Mouse (Mus musculus): Measurements from ENCODE around the gene Spp2. TPM values are rescaled to one million over a fixed set of nuclear protein-coding genes. Genes with fewer than 3 reads are reported as not detected.

The Spp2 gene
- polyA plus RNA-seq, 1 experiment from 2014 or later, result 531 TPM

GRCm38 (mm10) chr1:88391632-88392031 lies 15.1 kb upstream of the Spp2 start:
- Histone ChIP-seq H3K27me3 (ENCODE audit: insufficient read depth, low read length) (no peaks in the 10 kb centered on the region), H3K4me1 (replicated peaks; ENCODE audit: insufficient read depth, low read length) (no peaks in the 10 kb centered on the region), H3K4me3 (replicated peaks; ENCODE audit: low read depth, low read length) (no peak overlapping the region), H3K27ac (no peak overlapping the region), H3K9ac (ENCODE audit: low read depth, low read length) (no peak overlapping the region), H3K9me3 (replicated peaks; ENCODE audit: low read length) (no peaks in the 10 kb centered on the region), H3K4me2 (ENCODE audit: low read length) (no peak overlapping the region), H3K36me3 (ENCODE audit: insufficient read depth, low read length) (no peaks in the 10 kb centered on the region)
- no peak for DNase-seq (ENCODE audit: low spot score)
- no peak for TF ChIP-seq CTCF (IDR thresholded peaks at IDR 0.05; ENCODE audit: low read depth)
- WGBS, result 60% methylated on average over 4 of the region's 4 CpGs
- ATAC-seq (replicated peaks; ENCODE audit: low FRiP score, low read depth), result no peak

GRCm38 (mm10) chr1:88393321-88393720 lies 13.4 kb upstream of the Spp2 start:
- 90% methylated on average over 5 of the region's 5 CpGs for WGBS
- H3K27ac ChIP-seq, result no peak overlapping the region
- H3K9me3 ChIP-seq (replicated peaks; ENCODE audit: low read length), result no peaks in the 10 kb centered on the region
- H3K4me2 ChIP-seq (ENCODE audit: low read length), result no peak overlapping the region
- TF ChIP-seq CTCF (IDR thresholded peaks at IDR 0.05; ENCODE audit: low read depth), result no peak
- H3K27me3 ChIP-seq (ENCODE audit: insufficient read depth, low read length), result no peaks in the 10 kb centered on the region
- no peaks in the 10 kb centered on the region for H3K4me1 ChIP-seq (replicated peaks; ENCODE audit: insufficient read depth, low read length)
- H3K4me3 ChIP-seq (replicated peaks; ENCODE audit: low read depth, low read length), result no peak overlapping the region
- DNase-seq (ENCODE audit: low spot score) (no peak), ATAC-seq (replicated peaks; ENCODE audit: low FRiP score, low read depth) (no peak)
- no peaks in the 10 kb centered on the region for H3K36me3 ChIP-seq (ENCODE audit: insufficient read depth, low read length)
- H3K9ac ChIP-seq (ENCODE audit: low read depth, low read length), result no peak overlapping the region

- Histone ChIP-seq H3K27me3 (ENCODE audit: insufficient read depth, low read length) (no peaks in the 10 kb centered on the region), H3K9ac (ENCODE audit: low read depth, low read length) (no peak overlapping the region), H3K4me1 (replicated peaks; ENCODE audit: insufficient read depth, low read length) (no peaks in the 10 kb centered on the region), H3K27ac (0 out of 2 replicates have a peak overlapping the region, but pooled peaks have one; percentile 47), H3K36me3 (ENCODE audit: insufficient read depth, low read length) (no peaks in the 10 kb centered on the region), H3K4me2 (ENCODE audit: low read length) (no peak overlapping the region), H3K9me3 (replicated peaks; ENCODE audit: low read length) (no peaks in the 10 kb centered on the region), H3K4me3 (replicated peaks; ENCODE audit: low read depth, low read length) (no peak overlapping the region)
- no peak for TF ChIP-seq CTCF (IDR thresholded peaks at IDR 0.05; ENCODE audit: low read depth)
- ATAC-seq (replicated peaks; ENCODE audit: low FRiP score, low read depth) (peak; percentile 74), DNase-seq (ENCODE audit: low spot score) (peak; percentile 41)
- 37% methylated on average over 3 of the region's 3 CpGs for WGBS
These were observed 3.4 kb upstream of the Spp2 start for GRCm38 (mm10) chr1:88403378-88403777.

- TF ChIP-seq CTCF (IDR thresholded peaks at IDR 0.05; ENCODE audit: low read depth), result no peak
- Histone ChIP-seq H3K27ac (no peak overlapping the region), H3K4me2 (ENCODE audit: low read length) (no peak overlapping the region), H3K4me3 (replicated peaks; ENCODE audit: low read depth, low read length) (no peak overlapping the region), H3K9me3 (replicated peaks; ENCODE audit: low read length) (no peaks in the 10 kb centered on the region), H3K9ac (ENCODE audit: low read depth, low read length) (no peak overlapping the region), H3K36me3 (ENCODE audit: insufficient read depth, low read length) (no peaks in the 10 kb centered on the region), H3K27me3 (ENCODE audit: insufficient read depth, low read length) (no peaks in the 10 kb centered on the region), H3K4me1 (replicated peaks; ENCODE audit: insufficient read depth, low read length) (no peaks in the 10 kb centered on the region)
- DNase-seq (ENCODE audit: low spot score) (peak; percentile 11), ATAC-seq (replicated peaks; ENCODE audit: low FRiP score, low read depth) (peak; percentile 45; the same call in 1 of the 2 replicates)
- WGBS, result 41% methylated on average over 12 of the region's 12 CpGs
These were observed 519 bp upstream of the Spp2 start for GRCm38 (mm10) chr1:88406078-88406806.

- ATAC-seq (replicated peaks; ENCODE audit: low FRiP score, low read depth), result peak; percentile 65; the same call in 1 of the 2 replicates
- H3K9me3 ChIP-seq (replicated peaks; ENCODE audit: low read length), result no peaks in the 10 kb centered on the region
These were observed 1.6 kb downstream of the Spp2 start for GRCm38 (mm10) chr1:88408340-88408739.

GRCm38 (mm10) chr1:88412013-88412412 lies 5.3 kb downstream of the Spp2 start:
- DNase-seq (ENCODE audit: low spot score), result no peak
- no peak for TF ChIP-seq CTCF (IDR thresholded peaks at IDR 0.05; ENCODE audit: low read depth)
- H3K4me3 ChIP-seq (replicated peaks; ENCODE audit: low read depth, low read length), result no peak overlapping the region
- H3K27me3 ChIP-seq (ENCODE audit: insufficient read depth, low read length), result no peaks in the 10 kb centered on the region
- H3K27ac ChIP-seq, result no peak overlapping the region
- no peak overlapping the region for H3K4me2 ChIP-seq (ENCODE audit: low read length)
- 70% methylated on average over 5 of the region's 5 CpGs for WGBS
- ATAC-seq (replicated peaks; ENCODE audit: low FRiP score, low read depth), result no peak
- H3K4me1 ChIP-seq (replicated peaks; ENCODE audit: insufficient read depth, low read length), result no peaks in the 10 kb centered on the region
- H3K9ac ChIP-seq (ENCODE audit: low read depth, low read length), result no peak overlapping the region
- no peaks in the 10 kb centered on the region for H3K36me3 ChIP-seq (ENCODE audit: insufficient read depth, low read length)
- H3K9me3 ChIP-seq (replicated peaks; ENCODE audit: low read length), result no peaks in the 10 kb centered on the region

More at GRCm38 (mm10) chr1:88408340-88408739, 1.6 kb downstream of the Spp2 start:
- Histone ChIP-seq H3K4me1 (replicated peaks; ENCODE audit: insufficient read depth, low read length) (no peaks in the 10 kb centered on the region), H3K9ac (ENCODE audit: low read depth, low read length) (no peak overlapping the region), H3K4me2 (ENCODE audit: low read length) (no peak overlapping the region; the same call in 1 of the 2 replicates), H3K36me3 (ENCODE audit: insufficient read depth, low read length) (no peaks in the 10 kb centered on the region), H3K27ac (no peak overlapping the region), H3K27me3 (ENCODE audit: insufficient read depth, low read length) (no peaks in the 10 kb centered on the region), H3K4me3 (replicated peaks; ENCODE audit: low read depth, low read length) (no peak overlapping the region)
- TF ChIP-seq CTCF (IDR thresholded peaks at IDR 0.05; ENCODE audit: low read depth), result no peak
- WGBS, result 77% methylated on average over 4 of the region's 4 CpGs
- no peak for DNase-seq (ENCODE audit: low spot score)

Data from kidney, postnatal 0 days (tissue).